Mouse (Mus musculus) MEL (cell line): ENCODE data around the gene Gsap. TPM values are rescaled to one million over a fixed set of nuclear protein-coding genes. Genes with fewer than 3 reads are reported as not detected.

Experiments
- DNase-seq: peaks from one replicate; pipeline ENCODE4 v3.0.0; 2011; ENCODE audit warnings: low read depth, low spot score
- H3K27ac ChIP-seq: 2 replicates; pipeline ENCODE4 v1.5.1; 2012; ENCODE audit warnings: low read depth, mild to moderate bottlenecking, control low read depth, low read length, moderate library complexity; ENCODE audit not compliant: control insufficient read depth
- H3K27me3 ChIP-seq, 2 experiments: fragments of 150-350 bp in 1 of 2; sonication (generic) in 1 of 2; 2 replicates each; pipeline ENCODE4 v1.6.1; 2012; ENCODE audit warnings: low read length in 2 of 2, mild to moderate bottlenecking in 2 of 2, improper control_type of control experiment in 1 of 2, moderate library complexity in 1 of 2; ENCODE audit not compliant: insufficient read depth in 2 of 2, control insufficient read depth in 1 of 2
- H3K36me3 ChIP-seq, 2 experiments: 2 replicates each; pipeline ENCODE4 v1.6.1; 2012 to 2014; ENCODE audit warnings: low read length in 2 of 2, improper control_type of control experiment in 1 of 2, inconsistent platforms in 1 of 2, mild to moderate bottlenecking in 1 of 2; ENCODE audit not compliant: insufficient read depth in 2 of 2, control insufficient read depth in 1 of 2
- H3K4me1 ChIP-seq, 2 experiments: fragments of 150-350 bp in 1 of 2; sonication (generic) in 1 of 2; 2 replicates each; pipeline ENCODE4 v1.6.1; 2012; ENCODE audit warnings: low read length in 2 of 2, improper control_type of control experiment in 1 of 2, mild to moderate bottlenecking in 1 of 2; ENCODE audit not compliant: insufficient read depth in 2 of 2, control insufficient read depth in 1 of 2
- H3K4me3 ChIP-seq, 2 experiments: fragments of 150-350 bp in 1 of 2; sonication (generic) in 1 of 2; 2 replicates each; pipeline ENCODE4 v1.5.1; 2012; ENCODE audit warnings: low read depth in 2 of 2, low read length in 2 of 2, mild to moderate bottlenecking in 2 of 2, moderate library complexity in 2 of 2, control low read depth in 1 of 2, improper control_type of control experiment in 1 of 2; ENCODE audit not compliant: control insufficient read depth in 1 of 2, insufficient read depth in 1 of 2
- H3K79me2 ChIP-seq: 2 replicates; pipeline ENCODE4 v1.6.1; 2012; ENCODE audit warnings: mild to moderate bottlenecking, low read length, moderate library complexity; ENCODE audit not compliant: control insufficient read depth, poor library complexity, insufficient read depth
- H3K9ac ChIP-seq: 2 replicates; pipeline ENCODE4 v1.6.1; 2012; ENCODE audit warnings: low read depth, mild to moderate bottlenecking, control low read depth, low read length, moderate library complexity; ENCODE audit not compliant: control insufficient read depth, poor library complexity, severe bottlenecking
- H3K9me3 ChIP-seq: fragments of 150-350 bp; sonication (generic); replicated peaks from 2 replicates; pipeline ENCODE4 v1.6.1; 2012; ENCODE audit warnings: mild to moderate bottlenecking, low read length, improper control_type of control experiment, moderate library complexity; ENCODE audit not compliant: insufficient read depth
- BHLHE40 ChIP-seq: IDR thresholded peaks from 2 replicates; pipeline ENCODE4 v1.6.1; 2012; ENCODE audit warnings: low read depth, mild to moderate bottlenecking, inconsistent platforms, low read length, improper control_type of control experiment, borderline replicate concordance
- CTCF ChIP-seq, 3 experiments: IDR thresholded peaks in 2 of 3; conservative IDR thresholded peaks in 1 of 3; 2 replicates each; pipeline ENCODE4 v1.5.1; 2011 to 2012; ENCODE audit warnings: low read length in 3 of 3, low read depth in 2 of 3, mild to moderate bottlenecking in 2 of 3, improper control_type of control experiment in 1 of 3, inconsistent platforms in 1 of 3, mixed read lengths in 1 of 3, moderate library complexity in 1 of 3; ENCODE audit not compliant: control insufficient read depth in 1 of 3, insufficient read depth in 1 of 3, poor library complexity in 1 of 3, severe bottlenecking in 1 of 3
- EP300 ChIP-seq, 2 experiments: IDR thresholded peaks; 2 replicates each; pipeline ENCODE4 v1.6.1; 2011; ENCODE audit warnings: improper control_type of control experiment in 2 of 2, low read length in 2 of 2, low read depth in 1 of 2, mild to moderate bottlenecking in 1 of 2
- ETS1 ChIP-seq: IDR thresholded peaks from 2 replicates; pipeline ENCODE4 v1.6.1; 2012; ENCODE audit warnings: low read depth, mild to moderate bottlenecking, inconsistent platforms, low read length, improper control_type of control experiment, moderate library complexity
- GABPA ChIP-seq: IDR thresholded peaks from 2 replicates; pipeline ENCODE4 v1.6.1; 2012; ENCODE audit warnings: low read depth, mild to moderate bottlenecking, inconsistent platforms, low read length, improper control_type of control experiment, moderate library complexity
- GATA1 ChIP-seq: IDR thresholded peaks from 2 replicates; pipeline ENCODE4 v1.6.1; 2011; ENCODE audit warnings: low read depth, low read length, improper control_type of control experiment
- JUND ChIP-seq: IDR thresholded peaks from 2 replicates; pipeline ENCODE4 v1.6.1; 2011; ENCODE audit warnings: low read depth, mild to moderate bottlenecking, improper control_type of control experiment, low read length
- KAT2A ChIP-seq: conservative IDR thresholded peaks from 2 replicates; pipeline ENCODE4 v1.6.1; 2012; ENCODE audit warnings: low read depth, low read length, improper control_type of control experiment, inconsistent platforms
- MAFK ChIP-seq: IDR thresholded peaks from 2 replicates; pipeline ENCODE4 v1.6.1; 2011; ENCODE audit warnings: low read depth, mild to moderate bottlenecking, low read length, improper control_type of control experiment, borderline replicate concordance
- MAX ChIP-seq: IDR thresholded peaks from 2 replicates; pipeline ENCODE4 v1.6.1; 2011; ENCODE audit warnings: low read length, improper control_type of control experiment
- MAZ ChIP-seq: IDR thresholded peaks from 2 replicates; pipeline ENCODE4 v1.6.1; 2012; ENCODE audit warnings: low read depth, mild to moderate bottlenecking, inconsistent platforms, low read length, improper control_type of control experiment
- MEF2A ChIP-seq: IDR thresholded peaks from 2 replicates; pipeline ENCODE4 v1.6.1; 2014; ENCODE audit warnings: low read depth, mild to moderate bottlenecking, inconsistent platforms, low read length, improper control_type of control experiment; ENCODE audit not compliant: poor library complexity, insufficient replicate concordance, severe bottlenecking; ENCODE audit errors: extremely low read depth
- MXI1 ChIP-seq: IDR thresholded peaks from 2 replicates; pipeline ENCODE4 v1.6.1; 2011; ENCODE audit warnings: mild to moderate bottlenecking, low read depth, low read length, improper control_type of control experiment
- MYB ChIP-seq: IDR thresholded peaks from 2 replicates; pipeline ENCODE4 v1.6.1; 2011; ENCODE audit warnings: mild to moderate bottlenecking, low read depth, low read length, improper control_type of control experiment
- MYC ChIP-seq: IDR thresholded peaks from 2 replicates; pipeline ENCODE4 v1.6.1; 2011; ENCODE audit warnings: low read depth, mild to moderate bottlenecking, low read length, improper control_type of control experiment, moderate library complexity
- NELFE ChIP-seq: IDR thresholded peaks from 2 replicates; pipeline ENCODE4 v1.6.1; 2011; ENCODE audit warnings: low read depth, low read length, improper control_type of control experiment
- POLR2A ChIP-seq, 2 experiments: IDR thresholded peaks; 2 replicates each; pipeline ENCODE4 v1.6.1; 2011 to 2012; ENCODE audit warnings: low read length in 2 of 2, mild to moderate bottlenecking in 2 of 2, control low read depth in 1 of 2, improper control_type of control experiment in 1 of 2, low read depth in 1 of 2, moderate library complexity in 1 of 2; ENCODE audit not compliant: control insufficient read depth in 1 of 2, insufficient read depth in 1 of 2, poor library complexity in 1 of 2
- POLR2AphosphoS5 ChIP-seq: IDR thresholded peaks from 2 replicates; pipeline ENCODE4 v1.6.1; 2012; ENCODE audit warnings: low read depth, borderline replicate concordance, mild to moderate bottlenecking, inconsistent platforms, low read length, moderate library complexity, mixed read lengths
- RCOR1 ChIP-seq: IDR thresholded peaks from 2 replicates; pipeline ENCODE4 v1.6.1; 2012; ENCODE audit warnings: low read depth, mild to moderate bottlenecking, inconsistent platforms, low read length, improper control_type of control experiment
- TAL1 ChIP-seq: IDR thresholded peaks from 2 replicates; pipeline ENCODE4 v1.6.1; 2012; ENCODE audit warnings: mild to moderate bottlenecking, inconsistent platforms, low read length, moderate library complexity, mixed read lengths
- TBP ChIP-seq: IDR thresholded peaks from 2 replicates; pipeline ENCODE4 v1.8.0; 2011; ENCODE audit warnings: low read depth, low read length, improper control_type of control experiment
- UBTF ChIP-seq: IDR thresholded peaks from 2 replicates; pipeline ENCODE4 v1.6.1; 2012; ENCODE audit warnings: low read depth, mild to moderate bottlenecking, inconsistent platforms, low read length, improper control_type of control experiment, moderate library complexity, borderline replicate concordance; ENCODE audit not compliant: insufficient read depth
- USF2 ChIP-seq, 2 experiments: IDR thresholded peaks; 2 replicates each; pipeline ENCODE4 v1.6.1; 2011 to 2012; ENCODE audit warnings: improper control_type of control experiment in 2 of 2, low read length in 2 of 2, borderline replicate concordance in 1 of 2, inconsistent platforms in 1 of 2, low read depth in 1 of 2, mild to moderate bottlenecking in 1 of 2; ENCODE audit not compliant: insufficient read depth in 1 of 2
- ZNF384 ChIP-seq: IDR thresholded peaks from 2 replicates; pipeline ENCODE4 v1.6.1; 2012; ENCODE audit warnings: low read depth, mild to moderate bottlenecking, inconsistent platforms, low read length, improper control_type of control experiment
- polyA plus RNA-seq, 2 experiments: library from polyadenylated mRNA; stranded (reverse) in 1 of 2; unstranded in 1 of 2; fragments of >175 nt in 1 of 2; fragments of >200 nt in 1 of 2; gene quantifications; 2 replicates each; pipeline versions ENCODE4 v1.2.1 to v1.2.4; 2012; ENCODE audit warnings: low replicate concordance in 2 of 2, low read depth in 1 of 2; ENCODE audit not compliant: insufficient read length in 2 of 2, insufficient read depth in 1 of 2, missing spikeins in 1 of 2
- total RNA-seq: library from RNA; depleted of rRNA; stranded (reverse); fragments of 300-350 nt; gene quantifications from 2 replicates; pipeline ENCODE4 v1.2.3, GENCODE M21; 2012

Gsap gene
- total and polyA plus RNA-seq, 3 experiments: 0.19 to 0.22 TPM; not detected in 1

- no peak overlapping the region for H3K27ac ChIP-seq
- DNase-seq: no peak
- H3K9me3 ChIP-seq: no peaks in the 10 kb centered on the region
- no peaks in the 10 kb centered on the region for H3K4me1 ChIP-seq
- peaks cover 1 to 4% of the 10 kb centered on the region in 2 experiments; a peak in 1 of 4 replicates for H3K27me3 ChIP-seq
- H3K79me2 ChIP-seq: no peaks in the 10 kb centered on the region
- TF ChIP-seq MXI1 (no peak), TBP (no peak), RCOR1 (no peak), JUND (no peak), KAT2A (no peak), MAZ (no peak), MYB (no peak), POLR2A (IDR thresholded peaks at IDR 0.05; ENCODE audit: control insufficient read depth in 1 of 2, insufficient read depth in 1 of 2, low read depth in 1 of 2, low read length in 2 of 2, poor library complexity in 1 of 2) (no peak)
- H3K4me3 ChIP-seq: no peak overlapping the region
- no peak overlapping the region for H3K9ac ChIP-seq
- no peaks in the 10 kb centered on the region for H3K36me3 ChIP-seq
Observed at GRCm38 (mm10) chr5:21171336-21171735, 14.7 kb upstream of the Gsap start.

- no peaks in the 10 kb centered on the region for H3K4me1 ChIP-seq
- no peak overlapping the region for H3K27ac ChIP-seq
Observed at GRCm38 (mm10) chr5:21172316-21172715, 13.7 kb upstream of the Gsap start.

GRCm38 (mm10) chr5:21175132-21176112, 10.6 kb upstream of the Gsap start:
- no peak overlapping the region for H3K9ac ChIP-seq
- no peaks in the 10 kb centered on the region for H3K9me3 ChIP-seq
- DNase-seq: no peak
- no peaks in the 10 kb centered on the region for H3K36me3 ChIP-seq
- no peaks in the 10 kb centered on the region for H3K4me1 ChIP-seq
- no peak overlapping the region for H3K4me3 ChIP-seq
- no peak overlapping the region for H3K27ac ChIP-seq
- H3K79me2 ChIP-seq: no peaks in the 10 kb centered on the region
- peaks cover 4 to 5% of the 10 kb centered on the region in 2 experiments; a peak in 2 of 4 replicates for H3K27me3 ChIP-seq
- no peak for TF ChIP-seq USF2 (IDR thresholded peaks at IDR 0.05; ENCODE audit: borderline replicate concordance in 1 of 2, insufficient read depth in 1 of 2, low read depth in 1 of 2, low read length in 2 of 2)
- TF ChIP-seq NELFE: no peak
- no peak for TF ChIP-seq UBTF
- TF ChIP-seq CTCF (IDR thresholded peaks at IDR 0.05 in 2 of 3, conservative IDR thresholded peaks at IDR 0.05 in 1 of 3; ENCODE audit: control insufficient read depth in 1 of 3, insufficient read depth in 1 of 3, low read depth in 2 of 3, low read length in 3 of 3, poor library complexity in 1 of 3, severe bottlenecking in 1 of 3): no peak
- TF ChIP-seq ETS1: no peak
- no peak for TF ChIP-seq MEF2A
- no peak for TF ChIP-seq TAL1
- TF ChIP-seq GATA1: no peak
- no peak for TF ChIP-seq POLR2AphosphoS5
- TF ChIP-seq BHLHE40: no peak
- no peak for TF ChIP-seq ZNF384
- no peak for TF ChIP-seq GABPA
- TF ChIP-seq EP300 (IDR thresholded peaks at IDR 0.05; ENCODE audit: low read depth in 1 of 2, low read length in 2 of 2): no peak
- TF ChIP-seq MAFK: no peak
- TF ChIP-seq JUND: no peak

More at GRCm38 (mm10) chr5:21172316-21172715, 13.7 kb upstream of the Gsap start:
- no peak for DNase-seq
- H3K36me3 ChIP-seq: no peaks in the 10 kb centered on the region
- H3K79me2 ChIP-seq: no peaks in the 10 kb centered on the region
- no peak overlapping the region for H3K9ac ChIP-seq
- H3K9me3 ChIP-seq: no peaks in the 10 kb centered on the region
- peaks cover 2 to 4% of the 10 kb centered on the region in 2 experiments; a peak in 1 of 4 replicates for H3K27me3 ChIP-seq
- TF ChIP-seq TBP (no peak), MYB (no peak), GATA1 (no peak), MYC (no peak), MAX (no peak), GABPA (no peak)
- no peak overlapping the region for H3K4me3 ChIP-seq
